Mouse (Mus musculus): ENCODE data around the gene Prom2. TPM values are rescaled to one million over a fixed set of nuclear protein-coding genes. Genes with fewer than 3 reads are reported as not detected.

Gene Prom2
- not detected for total RNA-seq (2021)
- long read RNA-seq, experiment 1: 0 reads
- long read RNA-seq, experiment 2: 0 reads

DNA sequence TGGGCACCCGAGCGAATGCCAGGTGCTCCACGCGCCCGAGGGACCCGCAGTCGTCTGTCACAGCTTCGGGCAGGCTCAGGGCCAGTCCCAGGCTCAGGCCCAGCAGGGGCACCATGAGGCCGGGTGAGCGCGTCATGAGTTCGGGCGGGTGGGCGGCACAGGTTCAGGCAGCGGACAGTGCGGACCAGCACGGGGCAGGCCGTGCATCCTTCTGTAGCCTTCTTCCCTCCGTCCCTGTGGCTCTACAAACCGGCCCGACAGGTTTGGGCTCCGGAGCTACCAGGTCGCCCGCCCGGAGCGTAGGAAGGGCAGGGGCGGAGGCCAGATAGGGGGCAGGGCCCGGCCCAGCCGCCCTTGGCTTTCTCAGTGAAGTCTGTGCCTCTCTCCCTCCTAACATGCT lies at the start of gene Prom2:
Gene Prom2 (minus strand): TSS at position 283 of the 400 bp plus-strand sequence.
- no peak for DNase-seq
- intact Hi-C loops (cut with DNase I): no loop called here

DNA sequence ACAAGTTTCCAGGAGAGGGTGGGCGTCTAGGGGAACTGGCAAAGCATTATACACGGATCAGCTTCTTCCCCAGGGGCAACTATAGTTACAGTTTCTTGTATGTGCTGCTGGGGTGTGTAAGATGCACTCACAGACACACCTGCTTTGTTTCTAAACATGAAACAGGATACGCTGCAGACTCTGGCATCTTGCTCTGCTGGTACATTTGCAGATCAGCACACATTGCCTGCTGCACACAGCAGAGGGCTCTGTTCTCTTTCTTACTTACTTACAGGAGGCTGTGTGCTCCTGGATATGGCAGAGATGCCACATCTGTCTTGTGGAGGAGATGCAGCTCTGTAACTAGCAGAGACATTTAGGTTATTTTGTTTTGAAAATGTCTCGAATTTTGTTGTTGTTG lies 49.6 kb upstream of the Prom2 start:
- DNase-seq: no peak
- intact Hi-C loops (cut with DNase I): no loop called here

DNA sequence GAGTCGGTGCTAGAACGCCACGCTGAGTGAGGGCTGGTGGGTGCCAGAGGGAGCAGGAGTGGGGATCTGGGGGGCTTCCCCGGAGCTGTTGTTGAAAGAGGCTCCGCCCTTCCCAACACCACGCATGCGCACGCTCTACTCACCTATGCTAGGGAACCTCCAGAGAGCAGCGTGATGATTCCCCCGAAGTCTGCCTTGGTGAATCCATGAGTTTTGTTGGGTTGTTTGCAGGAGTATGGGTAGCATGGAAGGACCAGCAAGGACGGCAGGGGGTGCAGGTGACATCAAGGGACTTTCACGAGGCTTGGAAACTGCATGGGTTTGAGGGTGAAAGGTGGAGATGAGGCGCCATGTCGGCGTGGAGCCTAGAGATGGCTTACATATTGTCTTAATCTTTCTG lies 48.9 kb upstream of the Prom2 start:
- DNase-seq: no peak

DNA sequence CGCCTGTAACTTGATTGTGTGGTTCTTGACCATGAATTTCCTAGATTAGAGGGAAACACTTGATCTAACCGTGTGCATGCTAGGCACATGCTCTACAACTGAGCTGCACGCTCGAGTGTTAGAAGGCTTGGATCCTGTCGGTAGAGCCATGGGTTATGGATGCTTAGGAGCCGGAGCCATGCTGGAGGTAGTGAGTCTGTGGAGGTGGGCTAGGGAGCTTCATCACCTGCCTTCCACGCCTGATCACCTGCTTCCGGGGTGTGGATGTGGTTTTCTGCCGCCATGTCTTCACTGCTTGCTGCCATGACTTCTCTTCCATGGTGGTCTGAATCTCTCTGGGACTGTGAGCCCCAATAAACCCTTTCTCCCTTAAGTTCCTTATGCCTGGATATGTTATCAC lies 47.6 kb upstream of the Prom2 start:
- intact Hi-C loops (cut with DNase I): no loop called here

More for the DNA sequence above, 48.9 kb upstream of the Prom2 start:
- intact Hi-C loops (cut with DNase I): no loop called here

DNA sequence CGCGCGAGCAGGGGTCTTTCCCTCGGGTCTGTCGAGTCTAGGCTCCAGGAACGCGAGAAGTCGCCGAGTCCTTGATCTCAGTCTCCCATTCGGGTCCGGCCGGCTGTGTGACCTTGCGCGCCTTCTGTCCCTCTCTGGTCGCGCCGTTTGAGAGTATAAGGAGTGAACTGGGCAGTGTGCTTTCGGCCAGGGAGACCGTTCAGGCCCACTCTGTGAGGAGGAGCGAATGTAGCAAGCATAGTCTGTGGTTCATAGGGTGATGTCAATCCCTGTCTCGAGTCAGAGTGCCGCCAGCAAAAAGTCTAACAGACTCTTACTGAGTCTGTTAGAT lies 46.2 kb upstream of the Prom2 start:
- no peak for DNase-seq
- intact Hi-C loops (cut with DNase I): no loop called here

More for the DNA sequence above, 47.6 kb upstream of the Prom2 start:
- DNase-seq: no peak

DNA sequence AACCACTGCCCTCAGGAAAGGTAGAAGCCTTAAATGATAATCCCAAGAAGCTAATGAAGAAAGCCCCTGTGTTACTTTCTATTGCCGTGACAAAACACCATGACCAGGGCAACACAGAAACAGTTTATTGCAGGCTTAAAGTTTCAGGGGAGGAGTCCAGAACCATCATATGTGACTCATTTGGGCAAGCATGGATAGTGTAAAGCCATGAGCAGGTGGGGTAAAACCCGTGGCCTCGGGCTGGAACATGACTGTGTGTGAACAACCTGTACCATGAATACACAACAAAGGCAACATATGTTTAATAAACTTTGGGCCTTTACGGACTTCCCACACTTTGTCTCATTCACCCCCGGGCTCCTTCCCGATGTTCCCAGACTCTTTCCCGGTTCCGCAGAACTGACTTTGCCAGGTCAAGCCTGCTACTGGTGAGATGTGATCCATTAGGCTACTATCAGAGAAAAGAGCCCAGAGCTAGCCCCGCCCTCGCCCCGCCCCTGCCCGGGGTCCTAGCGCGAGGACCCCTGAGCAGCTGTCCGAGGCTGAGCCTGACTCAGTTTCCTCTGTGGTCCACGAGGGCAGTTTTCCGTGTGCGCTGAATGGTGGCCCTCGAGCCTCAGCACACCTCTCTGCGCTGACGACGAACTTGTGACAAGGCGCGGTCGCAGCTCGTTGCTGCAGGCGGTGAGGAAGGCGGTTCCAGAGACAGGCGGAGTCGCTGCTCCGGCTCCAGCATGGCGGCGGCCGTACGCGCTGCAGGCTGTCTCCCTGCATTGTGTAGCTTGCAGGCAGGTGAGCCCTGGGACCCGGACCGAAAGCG lies 45.6 kb upstream of the Prom2 start, which contains the start of the genes Zfp661 and Mrps5:
Gene Zfp661 (minus strand): TSS at position 401 of the 820 bp plus-strand sequence.
Gene Mrps5 (plus strand): TSS at position 529 of the 820 bp plus-strand sequence.
- intact Hi-C loops (cut with DNase I): no loop called here
- peak; percentile 77 to 88 for DNase-seq

DNA sequence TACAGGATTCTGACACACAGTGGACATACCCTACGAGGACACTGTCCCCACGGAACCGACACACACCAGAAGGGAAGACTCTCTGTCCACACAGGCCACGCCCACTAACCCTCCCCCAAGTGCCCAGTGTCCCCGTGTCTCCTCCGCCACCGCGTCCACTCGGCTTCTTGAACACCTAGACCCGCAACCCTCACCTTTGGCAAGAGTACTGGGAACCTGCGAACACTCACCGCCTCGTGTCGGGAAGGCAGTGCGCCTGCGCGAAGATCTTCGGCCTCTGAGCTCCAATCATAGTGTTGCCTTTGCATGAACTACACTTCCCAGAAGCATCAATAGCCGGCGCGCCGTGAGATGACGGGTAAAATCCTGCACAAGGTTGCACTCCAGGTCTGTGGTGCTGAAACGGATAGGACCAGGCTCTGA lies 43.2 kb upstream of the Prom2 start:
- intact Hi-C loops (cut with DNase I): no loop called here
- DNase-seq: peak; percentile 89 to 91

DNA sequence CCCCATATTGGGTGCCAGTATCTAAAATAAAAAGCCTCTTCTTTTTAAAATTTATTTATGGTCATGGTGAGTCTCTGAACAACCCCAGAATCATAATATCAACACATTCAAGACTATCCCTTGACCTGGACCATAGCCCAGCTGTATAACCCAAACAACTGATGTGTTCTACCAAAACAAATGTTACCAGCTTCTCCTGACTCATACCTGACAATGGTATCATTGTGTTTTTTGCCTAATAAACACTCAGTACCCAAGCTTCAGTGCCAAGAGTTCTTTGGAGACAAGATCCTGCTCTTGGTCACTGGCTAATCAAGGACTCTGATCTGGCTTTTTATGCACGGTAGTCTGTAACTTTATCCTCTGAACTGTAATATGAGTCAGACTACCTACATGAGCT lies 32.1 kb upstream of the Prom2 start:
- no peak for DNase-seq
- intact Hi-C loops (cut with DNase I): no loop called here

DNA sequence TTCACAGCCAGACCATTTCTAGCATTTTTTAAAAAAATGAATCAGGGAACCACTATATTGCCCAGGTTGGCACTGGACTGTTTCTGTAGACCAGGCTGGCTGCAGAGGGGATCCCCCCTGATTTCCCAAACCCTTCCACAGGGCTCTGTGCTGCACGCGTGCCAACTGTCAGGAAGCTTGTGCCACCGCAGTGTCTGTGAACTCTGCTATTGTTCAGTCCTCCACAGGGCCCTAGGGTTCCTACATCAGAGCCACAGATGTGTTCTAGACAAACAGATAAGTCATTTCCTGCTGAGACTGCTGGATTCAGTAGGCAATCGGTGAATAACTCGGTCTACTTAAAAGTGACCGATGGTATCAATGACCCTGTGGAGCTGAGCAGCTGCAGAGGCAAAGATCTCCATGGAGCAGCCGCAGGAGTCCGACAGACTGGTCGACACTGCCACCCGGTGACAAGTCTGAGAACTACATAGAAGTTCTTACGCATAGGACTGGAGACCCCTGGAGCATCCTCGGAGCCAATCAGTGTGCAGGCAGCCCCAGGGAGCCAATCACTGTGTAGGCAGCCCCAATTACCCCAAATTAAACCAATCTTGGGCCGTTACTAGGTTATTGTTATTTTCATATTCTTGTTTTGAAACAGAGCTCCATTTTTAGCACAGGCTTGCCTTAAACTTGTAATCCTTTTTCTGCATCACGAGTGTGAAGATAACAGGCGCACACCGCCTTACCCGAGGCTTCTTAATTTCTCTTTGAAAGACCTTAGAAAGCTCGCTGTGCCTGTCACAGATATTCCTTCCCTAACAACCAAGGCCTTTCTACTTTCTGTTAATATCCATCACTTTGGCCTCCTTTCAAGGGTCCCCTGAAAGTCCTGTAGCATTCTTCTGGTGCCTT lies 18.1 kb upstream of the Prom2 start:
- intact Hi-C loops (cut with DNase I): loop anchor here (1.0 to 10.0 kb wide), 3 partner anchors 52 to 195 kb away; partner anchors contain the start of gene Adra2b
- DNase-seq: peak; percentile 38 to 58

DNA sequence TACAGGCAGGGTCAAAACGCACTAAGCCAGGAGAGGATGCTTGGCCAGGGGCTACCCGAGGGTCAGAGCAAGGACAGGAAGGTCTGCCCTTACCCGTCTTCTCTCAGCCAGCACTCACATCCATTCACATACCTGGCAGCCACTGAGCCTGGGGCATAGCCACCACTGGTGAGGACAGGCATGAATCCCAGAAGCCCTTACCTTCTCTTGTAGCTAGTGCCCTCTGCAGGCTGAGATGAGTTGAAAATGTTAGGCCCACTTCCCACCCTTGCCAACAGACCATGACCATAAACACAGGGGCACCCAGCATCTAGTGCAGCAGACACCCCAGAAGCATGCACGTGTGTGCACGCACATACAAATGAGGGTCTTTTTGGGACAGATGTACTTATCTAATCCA lies 9.8 kb upstream of the Prom2 start:
- intact Hi-C loops (cut with DNase I): loop anchor here (10.0 kb wide), 1 partner anchor 186 kb away; the partner anchor contains the start of gene Adra2b

DNA sequence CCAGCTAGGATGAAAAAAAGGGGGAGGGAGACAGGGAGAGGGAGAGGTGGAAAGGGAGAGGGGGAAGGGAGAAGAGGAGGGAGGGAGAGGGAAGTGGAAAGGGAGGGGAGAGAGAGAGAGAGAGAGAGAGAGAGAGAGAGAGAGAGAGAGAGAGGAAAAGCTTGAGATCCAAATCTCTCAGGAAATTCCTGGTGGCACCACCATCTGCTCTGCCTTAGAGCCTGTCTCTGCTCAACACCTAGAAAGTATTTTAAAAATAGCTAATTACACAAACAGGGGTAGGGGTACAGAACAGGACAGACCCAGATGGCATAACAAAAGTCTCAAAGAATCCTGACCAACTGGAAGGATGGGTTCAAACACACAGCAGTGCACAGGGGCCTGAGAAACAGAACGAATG lies 9.2 kb upstream of the Prom2 start:
- intact Hi-C loops (cut with DNase I): loop anchor here (10.0 kb wide), 1 partner anchor 186 kb away; the partner anchor contains the start of gene Adra2b
- DNase-seq: no peak

More for the DNA sequence above, 9.8 kb upstream of the Prom2 start:
- DNase-seq: no peak

DNA sequence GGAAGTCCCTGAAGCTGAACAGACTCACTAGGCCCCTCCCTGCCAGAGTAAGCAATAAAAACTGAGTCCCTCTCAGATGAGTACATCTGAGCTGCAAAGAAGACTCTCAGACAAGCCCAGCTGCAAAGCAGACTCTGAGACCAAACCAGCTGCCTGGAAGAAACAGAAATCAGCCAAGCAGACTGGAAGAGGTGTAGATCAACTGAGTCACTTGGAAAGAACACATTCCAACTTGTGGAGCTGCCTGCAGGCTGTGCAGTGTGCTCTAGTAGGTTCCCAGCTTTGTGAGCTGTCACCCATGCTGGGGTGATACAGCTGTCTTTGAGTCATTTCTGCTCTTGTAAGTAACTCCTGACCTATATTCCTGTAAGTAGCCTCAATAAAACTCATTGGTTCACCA lies 8.4 kb upstream of the Prom2 start:
- intact Hi-C loops (cut with DNase I): loop anchor here (10.0 kb wide), 1 partner anchor 185 kb away; the partner anchor contains the start of gene Adra2b
- DNase-seq: no peak

DNA sequence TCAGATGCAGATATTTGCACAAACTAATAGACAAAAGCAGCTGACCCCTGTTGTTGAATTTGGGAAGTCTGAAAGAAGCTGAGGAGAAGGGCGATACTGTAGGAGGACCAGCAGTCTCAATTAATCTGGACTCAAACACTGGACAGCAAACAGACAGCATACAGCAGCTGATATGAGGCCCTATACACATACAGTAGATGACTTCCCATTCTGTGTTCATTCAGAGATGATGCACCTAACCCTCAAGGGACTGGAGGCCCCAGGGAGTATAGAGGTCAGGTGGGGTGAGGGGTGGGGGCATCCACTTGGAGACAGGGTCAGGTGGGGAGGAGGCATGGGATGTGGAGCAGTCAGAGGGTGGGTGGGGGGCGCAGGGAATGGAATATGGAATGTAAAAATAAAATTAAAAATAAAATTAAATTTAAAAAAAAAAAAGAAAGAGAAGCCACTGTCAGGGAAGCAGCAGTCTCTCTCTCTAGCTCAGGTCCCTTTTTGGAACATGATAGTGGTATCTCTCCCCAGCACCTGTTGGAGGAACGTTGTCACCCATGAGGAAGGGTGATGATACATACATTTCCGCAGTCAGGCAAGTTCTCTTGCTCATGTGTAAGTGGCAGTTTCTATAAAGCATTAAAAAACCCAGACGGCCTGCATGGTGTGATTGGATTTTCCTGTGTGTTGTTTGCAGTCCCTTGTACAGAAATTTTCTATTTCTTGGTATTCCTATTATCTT lies 7.2 kb upstream of the Prom2 start:
- intact Hi-C loops (cut with DNase I): no loop called here
- DNase-seq: no peak

DNA sequence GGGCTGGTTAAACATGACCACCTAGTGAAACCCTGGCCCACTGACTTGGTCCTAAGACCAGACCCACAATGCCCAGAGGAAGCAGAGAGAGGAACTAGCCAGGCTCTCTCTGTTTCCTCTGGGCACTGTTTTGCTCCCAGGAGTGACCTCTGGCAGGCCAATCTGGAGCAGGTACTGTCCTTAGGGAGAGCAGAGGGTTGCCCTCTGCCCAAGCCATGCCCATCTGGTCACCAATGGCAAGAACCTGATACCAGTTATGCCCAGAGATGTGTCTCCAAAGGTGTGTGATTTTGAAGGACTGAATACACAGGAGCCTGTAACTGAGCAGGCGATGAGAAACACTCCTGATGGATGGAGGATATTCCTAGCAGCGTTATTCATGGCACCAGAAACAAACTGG lies 430 bp upstream of the Prom2 start:
- intact Hi-C loops (cut with DNase I): no loop called here

DNA sequence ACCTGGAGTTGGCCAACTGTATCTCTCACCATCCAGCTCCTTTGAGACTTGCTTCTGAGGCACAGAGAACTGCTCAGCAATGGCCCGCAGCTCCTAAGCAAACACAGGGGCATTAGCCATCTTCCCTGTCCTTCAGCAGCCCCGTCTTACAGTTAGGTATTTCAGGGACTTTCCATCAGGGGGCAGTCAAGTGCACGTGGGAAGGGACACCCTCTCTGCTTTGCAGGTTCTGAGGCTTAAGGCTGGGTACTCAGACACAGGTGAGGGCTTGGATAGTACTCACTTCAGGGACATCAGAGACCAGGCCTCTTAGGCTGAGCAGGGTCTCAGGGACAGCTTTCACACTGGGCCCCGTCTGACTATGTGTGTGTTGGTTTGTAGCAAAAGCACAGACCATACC lies 1.8 kb downstream of the Prom2 start:
- no peak for DNase-seq
- intact Hi-C loops (cut with DNase I): no loop called here

More for the DNA sequence above, 430 bp upstream of the Prom2 start:
- no peak for DNase-seq

DNA sequence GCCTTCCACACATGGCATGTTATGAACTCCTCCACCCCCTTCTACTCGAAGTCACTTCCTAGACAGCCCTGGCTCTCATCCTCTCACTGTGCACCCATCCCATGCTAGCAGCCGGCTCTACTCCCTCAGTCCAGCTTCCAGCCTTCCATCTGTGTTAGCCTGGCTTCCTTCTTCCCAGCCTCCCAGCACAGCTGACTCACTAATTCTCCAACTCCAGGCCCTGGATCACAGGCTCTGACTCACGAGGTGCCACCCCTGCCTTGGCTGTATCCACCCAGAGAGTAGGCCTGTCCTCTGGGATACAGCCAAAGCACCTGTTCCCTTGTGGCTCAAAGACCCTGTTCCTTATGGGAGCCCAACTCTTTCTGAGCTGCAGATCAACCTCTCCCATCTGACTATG lies 3.7 kb downstream of the Prom2 start:
- intact Hi-C loops (cut with DNase I): no loop called here
- DNase-seq: no peak

DNA sequence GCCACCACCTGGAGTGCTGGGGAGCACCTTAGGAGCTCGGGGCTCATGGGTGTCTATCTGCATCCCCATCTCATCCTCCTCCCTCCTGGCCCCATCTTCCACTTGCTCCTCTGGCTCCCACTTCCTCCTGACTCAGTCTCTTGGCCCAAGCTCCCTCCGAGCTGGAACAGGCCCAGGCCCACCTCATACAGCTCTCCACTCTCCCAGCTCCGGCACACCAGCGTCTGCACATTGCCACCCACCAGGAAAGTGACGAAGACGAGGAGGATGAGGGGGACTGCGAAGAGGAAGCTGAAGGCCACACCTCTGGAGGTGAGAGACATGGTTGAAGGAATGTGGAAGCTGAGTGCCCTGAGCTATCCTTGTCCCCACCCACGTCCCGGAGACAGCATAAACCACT lies 5.9 kb downstream of the Prom2 start:
- intact Hi-C loops (cut with DNase I): no loop called here

DNA sequence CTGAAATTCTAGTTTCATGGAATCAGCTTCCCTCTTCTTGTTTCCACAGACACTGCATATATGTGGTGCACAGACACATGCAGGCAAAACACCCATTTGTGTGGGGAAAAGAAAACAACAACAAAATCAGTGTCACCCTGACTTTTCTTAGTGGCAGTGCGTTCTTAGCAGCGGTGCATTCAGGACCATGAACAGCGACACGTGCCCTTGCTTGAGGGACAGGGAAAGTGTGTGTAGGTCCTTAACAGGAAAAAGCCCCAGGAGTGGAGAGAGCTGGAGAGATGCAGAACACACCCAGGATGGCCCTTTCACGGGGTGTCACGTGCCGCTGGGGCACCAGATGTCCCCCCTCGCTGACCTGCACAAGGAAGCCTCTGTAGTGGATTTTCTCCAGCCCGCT lies 8.9 kb downstream of the Prom2 start:
- DNase-seq: no peak
- intact Hi-C loops (cut with DNase I): no loop called here

More for the DNA sequence above, 5.9 kb downstream of the Prom2 start:
- no peak for DNase-seq

DNA sequence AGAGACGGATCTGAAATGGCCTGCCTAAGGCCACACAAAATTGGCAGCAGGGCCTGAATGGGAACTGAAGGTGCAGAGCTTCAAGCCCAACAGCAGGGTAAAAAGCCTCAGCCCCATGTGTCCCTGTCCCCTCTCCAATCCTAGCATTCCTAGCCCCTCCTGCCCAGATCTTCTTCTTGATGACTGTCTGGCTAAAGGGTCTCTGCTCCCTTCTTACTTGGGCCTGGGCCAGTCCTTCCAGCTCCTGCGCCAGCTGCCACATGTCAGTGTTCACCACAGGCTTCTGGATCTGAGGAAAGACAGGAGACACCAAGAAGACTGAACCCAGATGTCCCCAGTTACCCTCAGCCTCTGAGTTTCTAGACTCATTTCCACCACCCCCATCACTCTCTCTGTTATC lies 9.7 kb downstream of the Prom2 start:
- intact Hi-C loops (cut with DNase I): no loop called here
- no peak for DNase-seq

DNA sequence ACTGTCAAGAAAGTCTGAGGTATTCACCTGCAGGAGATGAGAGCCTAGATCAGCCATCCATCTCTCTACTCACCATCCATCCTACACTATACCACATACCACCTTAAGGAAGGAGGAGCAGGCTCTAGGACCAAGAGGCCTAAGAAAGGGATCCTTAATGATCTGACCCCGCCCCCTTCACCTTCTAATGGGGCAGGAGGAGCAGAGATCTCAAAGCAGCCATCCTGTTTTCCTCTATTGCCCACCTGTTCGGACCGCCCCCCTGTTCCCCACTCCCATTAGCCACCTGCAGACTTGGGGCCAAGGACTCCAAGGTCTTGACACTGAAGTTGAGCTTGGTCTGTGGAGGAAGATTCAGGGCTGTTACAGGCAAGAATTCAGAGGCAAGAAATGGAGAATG lies 10.8 kb downstream of the Prom2 start:
- intact Hi-C loops (cut with DNase I): no loop called here
- DNase-seq: no peak
